Mouse (Mus musculus): ENCODE measurements around the gene Myo1b. TPM values are rescaled to one million over a fixed set of nuclear protein-coding genes. Genes with fewer than 3 reads are reported as not detected.

The Myo1b gene
- polyA plus RNA-seq, 1 experiment from 2014 or later = 26.2 TPM

GRCm38 (mm10) chr1:51795586-51796309 lies 120.1 kb downstream of the Myo1b start:
- CTCF ChIA-PET = no interaction called here
- DNase-seq (ENCODE audit: low read depth, low spot score) = no peak

GRCm38 (mm10) chr1:51789269-51789668 lies 126.6 kb downstream of the Myo1b start:
- ATAC-seq = peak; percentile 97
- peak; percentile 61 for DNase-seq (ENCODE audit: low read depth, low spot score)
- CTCF ChIA-PET = no interaction called here
- POLR2A ChIA-PET = interaction anchor here (0.6 to 1.2 kb wide), 2 partner anchors 10 to 72 kb away, joined by 3 to 4 read pairs; no protein-coding TSS in a partner anchor
- peak; percentile 25 for TF ChIP-seq CTCF (IDR thresholded peaks at IDR 0.05)
- in situ Hi-C loops (cut with MboI; ENCODE audit: low pct_unique_long_range_greater_than_20kb) = no loop called here
- no peaks in the 10 kb centered on the region for H3K27me3 ChIP-seq

More at GRCm38 (mm10) chr1:51795586-51796309, 120.1 kb downstream of the Myo1b start:
- no peak for ATAC-seq
- no peak for TF ChIP-seq CTCF (IDR thresholded peaks at IDR 0.05)
- H3K27me3 ChIP-seq = no peaks in the 10 kb centered on the region
- in situ Hi-C loops (cut with MboI; ENCODE audit: low pct_unique_long_range_greater_than_20kb) = no loop called here
- POLR2A ChIA-PET = no interaction called here

- no peak for ATAC-seq
- ChIA-PET CTCF (no interaction called here), POLR2A (no interaction called here)
- no peak for DNase-seq (ENCODE audit: low read depth, low spot score)
- no peak for TF ChIP-seq CTCF (IDR thresholded peaks at IDR 0.05)
- in situ Hi-C loops (cut with MboI; ENCODE audit: low pct_unique_long_range_greater_than_20kb) = no loop called here
- H3K27me3 ChIP-seq = no peaks in the 10 kb centered on the region
Measured at GRCm38 (mm10) chr1:51782091-51782490, 133.8 kb downstream of the Myo1b start.

- no peak for ATAC-seq
- ChIA-PET POLR2A (interaction anchor here (1.4 kb wide), 1 partner anchor 9 kb away, joined by 4 read pairs; no protein-coding TSS in a partner anchor), CTCF (interaction anchor here (1.0 kb wide), 1 partner anchor 25 kb away, joined by 3 read pairs; no protein-coding TSS in a partner anchor)
- in situ Hi-C loops (cut with MboI; ENCODE audit: low pct_unique_long_range_greater_than_20kb) = no loop called here
- TF ChIP-seq CTCF (IDR thresholded peaks at IDR 0.05) = no peak
- no peak for DNase-seq (ENCODE audit: low read depth, low spot score)
- H3K27me3 ChIP-seq = no peaks in the 10 kb centered on the region
Measured at GRCm38 (mm10) chr1:51780357-51780756, 135.5 kb downstream of the Myo1b start.

- ChIA-PET POLR2A (no interaction called here), CTCF (no interaction called here)
- H3K27me3 ChIP-seq = no peaks in the 10 kb centered on the region
- DNase-seq (ENCODE audit: low read depth, low spot score) (no peak), ATAC-seq (no peak)
- in situ Hi-C loops (cut with MboI; ENCODE audit: low pct_unique_long_range_greater_than_20kb) = no loop called here
- no peak for TF ChIP-seq CTCF (IDR thresholded peaks at IDR 0.05)
Measured at GRCm38 (mm10) chr1:51778241-51778640, 137.6 kb downstream of the Myo1b start.

- ATAC-seq = no peak
- POLR2A ChIA-PET = no interaction called here
- no peak for TF ChIP-seq CTCF (IDR thresholded peaks at IDR 0.05)
- no peaks in the 10 kb centered on the region for H3K27me3 ChIP-seq
- in situ Hi-C loops (cut with MboI; ENCODE audit: low pct_unique_long_range_greater_than_20kb) = no loop called here
- DNase-seq (ENCODE audit: low read depth, low spot score) = no peak
- CTCF ChIA-PET = interaction anchor here (1.6 kb wide), 1 partner anchor 126 kb away, joined by 4 read pairs; no protein-coding TSS in a partner anchor
Measured at GRCm38 (mm10) chr1:51770504-51770871, 145.4 kb downstream of the Myo1b start.

- DNase-seq (ENCODE audit: low read depth, low spot score) = no peak
- H3K27me3 ChIP-seq = no peaks in the 10 kb centered on the region
- ChIA-PET CTCF (interaction anchor here (0.6 kb wide), 1 partner anchor 65 kb away, joined by 3 read pairs; no protein-coding TSS in a partner anchor), POLR2A (interaction anchor here (0.7 kb wide), 2 partner anchors 9 to 1908 kb away, joined by 3 read pairs; no protein-coding TSS in a partner anchor)
- in situ Hi-C loops (cut with MboI; ENCODE audit: low pct_unique_long_range_greater_than_20kb) = no loop called here
- no peak for ATAC-seq
- TF ChIP-seq CTCF (IDR thresholded peaks at IDR 0.05) = no peak
Measured at GRCm38 (mm10) chr1:51769815-51770503, 145.9 kb downstream of the Myo1b start.

- ChIA-PET POLR2A (interaction anchor here (0.7 kb wide), 1 partner anchor 145 kb away, joined by 3 read pairs; no protein-coding TSS in a partner anchor), CTCF (no interaction called here)
- in situ Hi-C loops (cut with MboI; ENCODE audit: low pct_unique_long_range_greater_than_20kb) = no loop called here
- H3K27me3 ChIP-seq = no peaks in the 10 kb centered on the region
- ATAC-seq (no peak), DNase-seq (ENCODE audit: low read depth, low spot score) (no peak)
- TF ChIP-seq CTCF (IDR thresholded peaks at IDR 0.05) = no peak
Measured at GRCm38 (mm10) chr1:51766271-51766670, 149.6 kb downstream of the Myo1b start.

- POLR2A ChIA-PET = no interaction called here
- no peak for TF ChIP-seq CTCF (IDR thresholded peaks at IDR 0.05)
- CTCF ChIA-PET = no interaction called here
- ATAC-seq = no peak
- no peaks in the 10 kb centered on the region for H3K27me3 ChIP-seq
- DNase-seq (ENCODE audit: low read depth, low spot score) = no peak
- in situ Hi-C loops (cut with MboI; ENCODE audit: low pct_unique_long_range_greater_than_20kb) = no loop called here
Measured at GRCm38 (mm10) chr1:51765156-51765555, 150.7 kb downstream of the Myo1b start.

- TF ChIP-seq CTCF (IDR thresholded peaks at IDR 0.05) = no peak
- ChIA-PET CTCF (interaction anchor here (1.3 to 1.6 kb wide), 2 partner anchors 9 to 12 kb away, joined by 3 read pairs; no protein-coding TSS in a partner anchor), POLR2A (interaction anchor here (0.6 kb wide), 1 partner anchor 40 kb away, joined by 5 read pairs; no protein-coding TSS in a partner anchor)
- no peaks in the 10 kb centered on the region for H3K27me3 ChIP-seq
- ATAC-seq = no peak
- no peak for DNase-seq (ENCODE audit: low read depth, low spot score)
- in situ Hi-C loops (cut with MboI; ENCODE audit: low pct_unique_long_range_greater_than_20kb) = no loop called here
Measured at GRCm38 (mm10) chr1:51759657-51760056, 156.2 kb downstream of the Myo1b start.

All from Patski (cell line).